Mouse (Mus musculus) heart, adult 2 months (tissue): ENCODE measurements around the gene Tceal8.

Experiments used
- CTCF ChIP-seq: fragments of 200-600 bp; IDR thresholded peaks from 2 replicates; pipeline ENCODE4 v1.8.1; 2022; ENCODE audit warnings: antibody characterized with exemption, mild to moderate bottlenecking, moderate library complexity
- EP300 ChIP-seq: fragments of 200-500 bp; IDR thresholded peaks from 2 replicates; pipeline ENCODE4 v1.6.1; 2011; ENCODE audit warnings: low read depth, low read length, control low read depth; ENCODE audit not compliant: insufficient read depth
- POLR2A ChIP-seq: fragments of 200-500 bp; IDR thresholded peaks from 2 replicates; pipeline ENCODE4 v1.6.1; 2011; ENCODE audit warnings: mild to moderate bottlenecking, low read depth, low read length, control low read depth; ENCODE audit not compliant: insufficient read depth

GRCm38 (mm10) chrX:136144195-136144594 lies 27.9 kb downstream of the Tceal8 start:
- TF ChIP-seq EP300 (no peak), POLR2A (no peak), CTCF (no peak)
